Mouse (Mus musculus) liver (tissue): ENCODE measurements around the gene Slc43a3.

Experiments
- DNase-seq: peaks from one replicate; pipeline ENCODE4 v3.0.0-alpha.2; 2020; ENCODE audit warnings: mixed read lengths

The Slc43a3 gene

GRCm38 (mm10) chr2:84999486-85000181, 63.3 kb downstream of the Slc43a3 start:
- no peak for DNase-seq

DNA sequence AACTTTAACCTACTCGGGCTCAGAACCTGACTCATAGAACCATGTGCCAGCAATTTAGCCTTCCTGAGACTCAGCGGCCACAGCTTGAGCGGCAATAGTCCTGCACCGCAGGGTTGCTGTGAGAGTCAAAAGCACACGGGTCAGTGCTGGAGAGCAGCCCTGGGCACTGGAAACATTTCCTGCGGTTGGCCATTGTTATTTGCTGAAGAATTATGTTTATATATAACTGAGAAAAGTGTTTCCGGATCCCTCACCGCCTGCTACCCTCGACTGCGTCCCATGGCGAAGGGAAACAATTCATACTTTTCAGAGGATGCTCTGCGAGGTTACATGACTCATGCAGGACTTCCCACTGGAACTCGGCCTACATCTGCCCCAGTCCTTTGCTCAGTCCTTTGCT, 65.1 kb downstream of the Slc43a3 start:
- DNase-seq: no peak

DNA sequence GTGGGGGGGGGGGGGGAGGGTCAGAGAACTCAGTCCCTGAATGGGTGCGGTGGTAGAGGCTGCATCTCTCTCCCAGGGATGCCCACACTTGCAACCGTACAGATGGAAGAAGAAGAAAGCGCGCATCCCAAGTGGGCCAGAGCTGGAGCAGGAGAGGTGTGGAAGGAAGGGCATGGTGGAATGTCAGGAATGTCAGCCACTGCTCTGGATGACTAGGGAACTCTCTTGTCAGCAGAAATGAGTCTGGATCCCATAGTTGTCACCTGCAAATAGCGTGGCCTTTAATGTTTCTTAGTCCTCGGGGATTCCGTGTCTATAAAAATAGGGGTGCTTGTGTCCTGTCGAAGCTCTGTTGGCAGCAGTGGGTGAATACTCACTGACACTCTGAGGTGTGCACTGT, 66.2 kb downstream of the Slc43a3 start:
- no peak for DNase-seq

- DNase-seq: no peak
Measured at GRCm38 (mm10) chr2:85004341-85004740, 68.0 kb downstream of the Slc43a3 start.

DNA sequence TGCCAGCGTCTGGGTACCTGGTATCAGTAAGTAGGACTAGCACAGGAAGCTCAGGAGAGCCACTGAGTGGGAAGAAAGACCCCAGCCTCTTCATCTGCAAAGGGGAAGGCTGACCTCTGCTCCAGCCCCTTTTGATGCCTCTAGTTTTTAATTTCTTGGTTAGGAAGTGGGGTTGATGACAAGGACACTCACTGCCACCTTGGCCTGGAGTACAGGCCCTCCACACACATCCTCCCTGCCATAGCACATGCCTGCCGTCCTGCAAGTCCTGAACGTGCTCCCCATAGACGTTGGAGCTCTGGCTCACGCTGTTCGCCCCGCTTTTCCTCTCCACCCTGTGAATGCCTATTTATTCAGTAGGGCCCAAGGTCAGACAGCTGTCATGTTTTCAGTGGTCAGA, 70.2 kb downstream of the Slc43a3 start:
- no peak for DNase-seq

- peak; percentile 30 for DNase-seq
Measured at GRCm38 (mm10) chr2:85007729-85008128, 71.3 kb downstream of the Slc43a3 start.
